Mouse (Mus musculus): Measurements from ENCODE around the gene Tfpi.

GRCm38 (mm10) chr2:84473941-84474530, 2.5 kb downstream of the Tfpi start:
- TF ChIP-seq GATA1 (IDR thresholded peaks at IDR 0.05; ENCODE audit: borderline replicate concordance, low read length) (no peak), FLI1 (IDR thresholded peaks at IDR 0.05; ENCODE audit: low read length) (no peak)

Data from megakaryocyte, embryonic 14.5 days (primary cell).